Mouse (Mus musculus): ENCODE measurements around the gene Grin1.

GRCm38 (mm10) chr2:25262795-25263622, 56.0 kb downstream of the Grin1 start:
- no peak for TF ChIP-seq POLR2A (IDR thresholded peaks at IDR 0.05; ENCODE audit: borderline replicate concordance, extremely low read depth, low read depth, low read length)
- TF ChIP-seq CTCF (IDR thresholded peaks at IDR 0.05; ENCODE audit: insufficient read depth, low read length), result no peak

All from lung, adult 2 months (tissue).